Mouse (Mus musculus): ENCODE measurements at regions not wholly inside any gene's neighbourhood (a gene's known extent, or its start where the extent isn't known, plus 50 kb on each side); places are given as distances from the start of the nearest gene placed in this dataset.

DNA sequence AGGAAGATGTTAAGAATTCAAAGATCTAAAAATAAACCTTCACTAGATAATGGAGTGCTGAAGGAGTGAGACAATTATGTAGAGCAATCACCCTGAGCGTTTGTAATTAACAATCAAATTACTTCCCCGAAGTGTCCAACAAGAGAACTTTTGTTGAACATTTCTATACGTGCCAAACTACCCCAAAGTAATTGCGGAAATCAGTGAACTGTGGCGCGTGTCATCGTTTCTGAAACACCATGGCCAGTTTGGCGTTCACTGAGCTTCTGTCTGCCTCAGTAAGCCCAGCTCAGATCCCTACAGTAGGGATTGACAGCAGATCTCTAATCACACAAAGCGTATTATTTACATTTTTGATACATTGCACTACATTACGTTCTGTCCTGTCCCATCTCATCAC is 244.6 kb downstream of the Fign start:
- no peaks in the 10 kb centered on the region for H3K4me1 ChIP-seq (ENCODE audit: control insufficient read depth, insufficient read depth, low read length)
- whole genome bisulfite sequencing: 93% methylated on average over 10 of the region's 10 CpGs
- H3K4me3 ChIP-seq (ENCODE audit: insufficient read depth, low read depth, low read length): no peak overlapping the region
- no peak overlapping the region for H3K27ac ChIP-seq (replicated peaks; ENCODE audit: insufficient read depth, low read depth, low read length)
- no peak for TF ChIP-seq POLR2A (IDR thresholded peaks at IDR 0.05; ENCODE audit: extremely low read depth, insufficient read depth, low read length)
- TF ChIP-seq CTCF (IDR thresholded peaks at IDR 0.05; ENCODE audit: low read depth, low read length): no peak
- H3K36me3 ChIP-seq (ENCODE audit: control insufficient read depth, insufficient read depth, low read length): no peaks in the 10 kb centered on the region
- no peak for DNase-seq (ENCODE audit: extremely low read depth, low read depth, low spot score)
- no peak overlapping the region for H3K9ac ChIP-seq (ENCODE audit: low read depth, low read length)
- no peaks in the 10 kb centered on the region for H3K27me3 ChIP-seq (ENCODE audit: control insufficient read depth, insufficient read depth, low read length)
- no peaks in the 10 kb centered on the region for H3K79me2 ChIP-seq (ENCODE audit: control insufficient read depth, insufficient read depth, low read length)

- H3K27me3 ChIP-seq (ENCODE audit: control insufficient read depth, insufficient read depth, low read length): no peaks in the 10 kb centered on the region
- H3K4me1 ChIP-seq (ENCODE audit: control insufficient read depth, insufficient read depth, low read length): no peaks in the 10 kb centered on the region
- H3K27ac ChIP-seq (replicated peaks; ENCODE audit: insufficient read depth, low read depth, low read length): no peak overlapping the region
- no peak for DNase-seq (ENCODE audit: extremely low read depth, low read depth, low spot score)
- H3K9ac ChIP-seq (ENCODE audit: low read depth, low read length): no peak overlapping the region
- no peak for TF ChIP-seq CTCF (IDR thresholded peaks at IDR 0.05; ENCODE audit: low read depth, low read length)
- no peak for TF ChIP-seq POLR2A (IDR thresholded peaks at IDR 0.05; ENCODE audit: extremely low read depth, insufficient read depth, low read length)
- H3K4me3 ChIP-seq (ENCODE audit: insufficient read depth, low read depth, low read length): no peak overlapping the region
- no peaks in the 10 kb centered on the region for H3K36me3 ChIP-seq (ENCODE audit: control insufficient read depth, insufficient read depth, low read length)
- WGBS: 86% methylated on average over 6 of the region's 6 CpGs
- H3K79me2 ChIP-seq (ENCODE audit: control insufficient read depth, insufficient read depth, low read length): no peaks in the 10 kb centered on the region
These were observed 245.6 kb downstream of the Fign start for GRCm38 (mm10) chr2:63852287-63852686.

DNA sequence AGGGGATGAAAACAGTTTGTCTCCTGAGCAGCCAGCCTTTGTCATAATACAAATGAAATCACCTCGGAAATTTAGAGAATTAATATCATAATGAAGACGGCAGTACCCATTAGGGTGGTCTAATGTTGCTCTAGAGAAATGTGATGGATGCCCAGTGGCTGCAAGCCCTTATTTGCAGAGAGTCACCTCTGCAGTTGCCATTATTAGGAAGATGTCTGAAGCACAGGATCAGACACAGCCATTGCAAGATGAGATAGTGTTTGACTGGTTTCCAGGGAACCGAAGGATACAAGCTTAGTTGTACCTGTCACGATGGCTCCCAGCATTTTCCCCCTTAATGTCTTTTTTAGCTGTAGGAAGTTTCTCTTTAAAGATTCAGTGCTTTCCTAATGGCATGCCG is 247.8 kb downstream of the Fign start:
- TF ChIP-seq POLR2A (IDR thresholded peaks at IDR 0.05; ENCODE audit: extremely low read depth, insufficient read depth, low read length) (no peak), CTCF (IDR thresholded peaks at IDR 0.05; ENCODE audit: low read depth, low read length) (no peak)
- 95% methylated on average over 5 of the region's 5 CpGs for WGBS
- Histone ChIP-seq H3K9ac (ENCODE audit: low read depth, low read length) (no peak overlapping the region), H3K79me2 (ENCODE audit: control insufficient read depth, insufficient read depth, low read length) (no peaks in the 10 kb centered on the region), H3K36me3 (ENCODE audit: control insufficient read depth, insufficient read depth, low read length) (no peaks in the 10 kb centered on the region), H3K4me3 (ENCODE audit: insufficient read depth, low read depth, low read length) (no peak overlapping the region), H3K27ac (replicated peaks; ENCODE audit: insufficient read depth, low read depth, low read length) (no peak overlapping the region), H3K4me1 (ENCODE audit: control insufficient read depth, insufficient read depth, low read length) (no peaks in the 10 kb centered on the region), H3K27me3 (ENCODE audit: control insufficient read depth, insufficient read depth, low read length) (no peaks in the 10 kb centered on the region)
- DNase-seq (ENCODE audit: extremely low read depth, low read depth, low spot score): no peak

DNA sequence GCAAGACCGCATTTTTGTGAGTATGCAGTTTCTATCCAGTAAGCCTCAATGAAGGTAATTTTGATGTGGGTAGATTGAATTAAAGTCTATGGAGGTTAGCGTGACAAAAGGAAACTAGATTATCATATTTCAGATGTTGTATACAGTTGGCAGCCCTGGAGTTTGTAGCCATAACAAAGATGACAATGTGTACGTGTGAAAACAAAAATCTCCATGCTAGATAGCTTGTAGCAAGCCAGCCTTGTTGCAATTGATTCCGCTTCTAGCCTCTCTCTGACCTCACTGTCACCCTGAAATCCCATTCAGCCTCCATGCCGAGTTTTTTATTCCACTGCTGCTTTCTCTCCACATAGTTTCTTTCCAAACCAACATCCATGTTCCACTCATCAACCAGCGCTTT is 248.4 kb downstream of the Fign start:
- H3K4me1 ChIP-seq (ENCODE audit: control insufficient read depth, insufficient read depth, low read length): no peaks in the 10 kb centered on the region
- H3K36me3 ChIP-seq (ENCODE audit: control insufficient read depth, insufficient read depth, low read length): no peaks in the 10 kb centered on the region
- no peak overlapping the region for H3K9ac ChIP-seq (ENCODE audit: low read depth, low read length)
- H3K27me3 ChIP-seq (ENCODE audit: control insufficient read depth, insufficient read depth, low read length): no peaks in the 10 kb centered on the region
- WGBS: 90% methylated on average over 6 of the region's 6 CpGs
- TF ChIP-seq POLR2A (IDR thresholded peaks at IDR 0.05; ENCODE audit: extremely low read depth, insufficient read depth, low read length) (no peak), CTCF (IDR thresholded peaks at IDR 0.05; ENCODE audit: low read depth, low read length) (no peak)
- no peak for DNase-seq (ENCODE audit: extremely low read depth, low read depth, low spot score)
- no peaks in the 10 kb centered on the region for H3K79me2 ChIP-seq (ENCODE audit: control insufficient read depth, insufficient read depth, low read length)
- no peak overlapping the region for H3K27ac ChIP-seq (replicated peaks; ENCODE audit: insufficient read depth, low read depth, low read length)
- H3K4me3 ChIP-seq (ENCODE audit: insufficient read depth, low read depth, low read length): no peak overlapping the region

GRCm38 (mm10) chr2:63832041-63832714 is 265.7 kb downstream of the Fign start:
- no peak overlapping the region for H3K9ac ChIP-seq (ENCODE audit: low read depth, low read length)
- 16% methylated on average over 4 of the region's 4 CpGs for WGBS

GRCm38 (mm10) chr2:63830431-63830830 is 267.4 kb downstream of the Fign start:
- H3K4me1 ChIP-seq (ENCODE audit: control insufficient read depth, insufficient read depth, low read length): peaks cover 2% of the 10 kb centered on the region
- no peak overlapping the region for H3K27ac ChIP-seq (replicated peaks; ENCODE audit: insufficient read depth, low read depth, low read length)
- H3K36me3 ChIP-seq (ENCODE audit: control insufficient read depth, insufficient read depth, low read length): no peaks in the 10 kb centered on the region
- H3K27me3 ChIP-seq (ENCODE audit: control insufficient read depth, insufficient read depth, low read length): no peaks in the 10 kb centered on the region
- WGBS: 82% methylated on average over 5 of the region's 5 CpGs
- no peak overlapping the region for H3K9ac ChIP-seq (ENCODE audit: low read depth, low read length)
- no peaks in the 10 kb centered on the region for H3K79me2 ChIP-seq (ENCODE audit: control insufficient read depth, insufficient read depth, low read length)
- TF ChIP-seq POLR2A (IDR thresholded peaks at IDR 0.05; ENCODE audit: extremely low read depth, insufficient read depth, low read length) (no peak), CTCF (IDR thresholded peaks at IDR 0.05; ENCODE audit: low read depth, low read length) (no peak)
- H3K4me3 ChIP-seq (ENCODE audit: insufficient read depth, low read depth, low read length): no peak overlapping the region
- no peak for DNase-seq (ENCODE audit: extremely low read depth, low read depth, low spot score)

More at GRCm38 (mm10) chr2:63832041-63832714, 265.7 kb downstream of the Fign start:
- TF ChIP-seq POLR2A (IDR thresholded peaks at IDR 0.05; ENCODE audit: extremely low read depth, insufficient read depth, low read length): no peak
- no peak for TF ChIP-seq CTCF (IDR thresholded peaks at IDR 0.05; ENCODE audit: low read depth, low read length)
- Histone ChIP-seq H3K27me3 (ENCODE audit: control insufficient read depth, insufficient read depth, low read length) (no peaks in the 10 kb centered on the region), H3K27ac (replicated peaks; ENCODE audit: insufficient read depth, low read depth, low read length) (0 out of 2 replicates have a peak overlapping the region, but pooled peaks have one; percentile 34), H3K36me3 (ENCODE audit: control insufficient read depth, insufficient read depth, low read length) (no peaks in the 10 kb centered on the region), H3K79me2 (ENCODE audit: control insufficient read depth, insufficient read depth, low read length) (no peaks in the 10 kb centered on the region), H3K4me3 (ENCODE audit: insufficient read depth, low read depth, low read length) (no peak overlapping the region), H3K4me1 (ENCODE audit: control insufficient read depth, insufficient read depth, low read length) (peaks cover 2% of the 10 kb centered on the region)
- DNase-seq (ENCODE audit: extremely low read depth, low read depth, low spot score): peak; percentile 78

All from liver, adult 2 months (tissue).